In the genomic region with DNA sequence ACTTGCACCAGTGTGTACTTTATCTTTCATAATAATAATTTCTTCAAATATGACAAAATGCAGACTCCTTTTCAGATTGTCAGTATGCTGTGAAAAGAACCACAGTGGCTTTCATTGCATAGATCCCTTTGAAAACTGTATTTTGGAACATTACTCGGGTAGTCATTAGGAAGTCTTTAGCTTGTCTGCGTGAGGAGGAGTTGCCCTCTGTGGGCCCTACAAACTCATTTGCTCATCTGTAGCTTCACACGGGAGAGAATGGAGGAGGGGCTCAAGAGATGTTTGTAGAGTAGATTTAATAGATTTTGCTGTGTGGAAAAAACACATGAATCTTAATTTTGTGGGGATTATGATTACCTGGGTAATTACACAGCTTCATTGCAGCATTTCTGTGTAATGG, we compare ENCODE assay signal across 7 mouse cellular contexts. TPM values are rescaled to one million over a fixed set of nuclear protein-coding genes. Genes with fewer than 3 reads are reported as not detected.
DNase-seq lines count a peak whose midpoint lies in the region; ATAC-seq and TF ChIP-seq lines count a peak whose summit lies in the region.

No protein-coding gene starts in this region.

- peaks cover 17% of the 10 kb centered on the region for H3K4me1 ChIP-seq in lung, embryonic 15.5 days
- peaks cover 21% of the 10 kb centered on the region for H3K4me1 ChIP-seq in embryonic facial prominence, embryonic 12.5 days
- no peaks in the 10 kb centered on the region; the same call in 1 of the 2 replicates for H3K4me1 ChIP-seq in intestine, postnatal 0 days (replicated peaks; ENCODE audit: control insufficient read depth, insufficient read depth, low read length)

- peak overlapping the region; percentile 98 for H3K4me3 ChIP-seq in lung, embryonic 15.5 days
- H3K4me3 ChIP-seq in embryonic facial prominence, embryonic 12.5 days, result peak overlapping the region; percentile 95
- peak overlapping the region; percentile 78 for H3K4me3 ChIP-seq in intestine, postnatal 0 days (ENCODE audit: low read depth, low read length)

- H3K4me2 ChIP-seq in lung, embryonic 15.5 days, result peak overlapping the region; percentile 63
- peak overlapping the region; percentile 69 for H3K4me2 ChIP-seq in embryonic facial prominence, embryonic 12.5 days (replicated peaks)
- peak overlapping the region; percentile 75 for H3K4me2 ChIP-seq in intestine, postnatal 0 days (replicated peaks; ENCODE audit: low read depth)

- under 1% methylated on average over 3 of the region's 3 CpGs for WGBS in lung, embryonic 15.5 days
- 0% methylated on average over 3 of the region's 3 CpGs for WGBS in embryonic facial prominence, embryonic 12.5 days
- WGBS in intestine, postnatal 0 days, result 21% methylated on average over 3 of the region's 3 CpGs

- H3K27me3 ChIP-seq in lung, embryonic 15.5 days, result no peaks in the 10 kb centered on the region
- H3K27me3 ChIP-seq in embryonic facial prominence, embryonic 12.5 days, result no peaks in the 10 kb centered on the region
- H3K27me3 ChIP-seq in intestine, postnatal 0 days (replicated peaks; ENCODE audit: control insufficient read depth, insufficient read depth, low read length), result peaks cover 63% of the 10 kb centered on the region

- no peaks in the 10 kb centered on the region for H3K36me3 ChIP-seq in lung, embryonic 15.5 days
- H3K36me3 ChIP-seq in embryonic facial prominence, embryonic 12.5 days, result no peaks in the 10 kb centered on the region
- H3K36me3 ChIP-seq in intestine, postnatal 0 days (ENCODE audit: control insufficient read depth, insufficient read depth), result no peaks in the 10 kb centered on the region

- no peak for TF ChIP-seq CTCF in intestine, postnatal 0 days (IDR thresholded peaks at IDR 0.05; ENCODE audit: low read depth)

- ATAC-seq in lung, embryonic 15.5 days (ENCODE audit: borderline replicate concordance, extremely low read depth, low FRiP score, low TSS enrichment), result no peak
- no peak for ATAC-seq in embryonic facial prominence, embryonic 12.5 days (ENCODE audit: insufficient number of reproducible peaks, insufficient read depth, low FRiP score, low TSS enrichment)
- ATAC-seq in intestine, postnatal 0 days, result no peak

- H3K9me3 ChIP-seq in lung, embryonic 15.5 days, result no peaks in the 10 kb centered on the region
- no peaks in the 10 kb centered on the region for H3K9me3 ChIP-seq in embryonic facial prominence, embryonic 12.5 days
- no peaks in the 10 kb centered on the region for H3K9me3 ChIP-seq in intestine, postnatal 0 days (ENCODE audit: control insufficient read depth)

- peak overlapping the region; percentile 98 for H3K9ac ChIP-seq in lung, embryonic 15.5 days
- peak overlapping the region; percentile 99 for H3K9ac ChIP-seq in embryonic facial prominence, embryonic 12.5 days
- 0 out of 2 replicates have a peak overlapping the region, but pooled peaks have one; percentile 89 for H3K9ac ChIP-seq in intestine, postnatal 0 days (ENCODE audit: low read depth, low read length)

- DNase-seq in lung, postnatal 4 days, result no peak
- DNase-seq in retina, postnatal 1 day, result peak; percentile 12
- no peak for DNase-seq in cerebellum, adult 8-10 months
- DNase-seq in adrenal gland, postnatal 14 days, result no peak

- H3K27ac ChIP-seq in lung, embryonic 15.5 days, result no peak overlapping the region
- no peak overlapping the region for H3K27ac ChIP-seq in embryonic facial prominence, embryonic 12.5 days
- no peak overlapping the region for H3K27ac ChIP-seq in intestine, postnatal 0 days (ENCODE audit: low read depth, low read length)

RNA-seq across cellular contexts. Expression of a gene that starts 2.6 kb away (rescaled TPM):
- 127 and 132 TPM in 2 replicates for polyA plus RNA-seq in lung, embryonic 15.5 days (2015; fragmentation: Nextera tagmentation; extraction: Ambion mirVana)
- 141 and 147 TPM in 2 replicates for polyA plus RNA-seq in embryonic facial prominence, embryonic 12.5 days (2016; fragmentation: Nextera tagmentation; extraction: Ambion mirVana)
- 31.3 and 34.9 TPM in 2 replicates for polyA plus RNA-seq in intestine, postnatal 0 days (2015; fragmentation: Nextera tagmentation; extraction: Ambion mirVana)
- total RNA-seq in adrenal gland, postnatal 14 days (2021), result 122 and 131 TPM in 2 replicates
